Mouse (Mus musculus) G1E-ER4 (cell line): Measurements from ENCODE around the gene H2-Oa. TPM values are rescaled to one million over a fixed set of nuclear protein-coding genes. Genes with fewer than 3 reads are reported as not detected.

Experiments
- GATA1 ChIP-seq: IDR thresholded peaks from one replicate; pipeline ENCODE4 v1.8.0; 2012; ENCODE audit warnings: low read length, inconsistent platforms
- polyA plus RNA-seq: library from polyadenylated mRNA; stranded (reverse); fragments of >175 nt; gene quantifications from 2 replicates; pipeline ENCODE4 v1.2.3, GENCODE M21; 2012

The H2-Oa gene
- polyA plus RNA-seq, 1 experiment, result not detected

DNA sequence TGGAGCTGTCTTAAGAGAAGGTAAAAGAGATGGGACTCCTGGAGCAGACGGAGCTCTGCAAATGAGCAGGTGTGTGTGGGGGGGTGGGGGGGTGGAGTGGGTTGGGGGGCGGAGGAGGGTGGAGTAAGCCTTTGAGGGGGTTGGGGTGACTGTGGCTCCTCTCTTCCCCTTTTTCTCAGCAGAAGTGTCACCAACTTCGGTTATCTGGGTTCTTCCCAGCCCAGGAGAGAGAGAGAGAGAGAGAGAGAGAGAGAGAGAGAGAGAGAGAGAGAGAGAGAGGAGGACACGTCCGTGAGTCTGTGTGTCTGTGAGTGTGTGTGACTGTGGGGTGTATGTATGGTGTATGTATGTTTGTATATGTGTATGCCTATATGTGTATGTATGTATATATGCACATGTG lies 51.3 kb downstream of the H2-Oa start:
- TF ChIP-seq GATA1, result no peak

Other genes with a start within 250 kb of the H2-Oa start
- 9.3 and 14.4 TPM in 2 replicates for gene Cd320, start 249.2 kb upstream of the H2-Oa start, polyA plus RNA-seq
- gene Gm7029, start 218.5 kb upstream of the H2-Oa start, polyA plus RNA-seq, result not detected in 2 replicates
- 88.1 and 95.0 TPM in 2 replicates for gene Kifc1, start 201.7 kb upstream of the H2-Oa start, polyA plus RNA-seq
- gene Platr17, start 187.2 kb upstream of the H2-Oa start, polyA plus RNA-seq, result not detected in 2 replicates
- 57.5 and 59.5 TPM in 2 replicates for gene Daxx, start 182.9 kb upstream of the H2-Oa start, polyA plus RNA-seq
- gene Tapbp, start 176.4 kb upstream of the H2-Oa start, polyA plus RNA-seq, result 77.2 and 82.0 TPM in 2 replicates
- gene Zbtb22, start 176.4 kb upstream of the H2-Oa start, polyA plus RNA-seq, result 49.7 and 50.9 TPM in 2 replicates
- gene Rgl2, start 162.8 kb upstream of the H2-Oa start, polyA plus RNA-seq, result 93.1 and 127 TPM in 2 replicates
- gene Pfdn6, start 152.0 kb upstream of the H2-Oa start, polyA plus RNA-seq, result 358 and 374 TPM in 2 replicates
- 165 and 186 TPM in 2 replicates for gene Wdr46, start 151.7 kb upstream of the H2-Oa start, polyA plus RNA-seq
- 11.6 and 14.2 TPM in 2 replicates for gene B3galt4, start 140.9 kb upstream of the H2-Oa start, polyA plus RNA-seq
- 64.7 and 68.2 TPM in 2 replicates for gene Vps52, start 136.5 kb upstream of the H2-Oa start, polyA plus RNA-seq
- 364 and 1,526 TPM in 2 replicates for gene Rps18, start 136.3 kb upstream of the H2-Oa start, polyA plus RNA-seq
- gene H2-K1, start 92.0 kb upstream of the H2-Oa start, polyA plus RNA-seq, result not detected in 2 replicates
- 56.3 and 62.8 TPM in 2 replicates for gene Ring1, start 67.7 kb upstream of the H2-Oa start, polyA plus RNA-seq
- 64.0 and 94.1 TPM in 2 replicates for gene H2-Ke6, start 64.3 kb upstream of the H2-Oa start, polyA plus RNA-seq
- gene Slc39a7, start 60.7 kb upstream of the H2-Oa start, polyA plus RNA-seq, result 98.4 and 100 TPM in 2 replicates
- 176 and 194 TPM in 2 replicates for gene Rxrb, start 60.5 kb upstream of the H2-Oa start, polyA plus RNA-seq
- gene Col11a2, start 52.9 kb upstream of the H2-Oa start, polyA plus RNA-seq, result 0.96 and 1.5 TPM in 2 replicates
- gene H2-DMa, start 27.2 kb downstream of the H2-Oa start, polyA plus RNA-seq, result 2.0 and 2.6 TPM in 2 replicates
- gene Brd2, start 30.3 kb downstream of the H2-Oa start, polyA plus RNA-seq, result 215 and 310 TPM in 2 replicates
- not detected in 2 replicates for gene H2-DMb2, start 51.0 kb downstream of the H2-Oa start, polyA plus RNA-seq
- gene H2-DMb1, start 60.7 kb downstream of the H2-Oa start, polyA plus RNA-seq, result 0.10 TPM in 1 of 2 replicates, not detected in the other
- gene Tap1, start 95.2 kb downstream of the H2-Oa start, polyA plus RNA-seq, result 1.1 and 1.4 TPM in 2 replicates
- 0.27 and 0.33 TPM in 2 replicates for gene Psmb9, start 95.4 kb downstream of the H2-Oa start, polyA plus RNA-seq
- not detected in 2 replicates for gene Psmb8, start 105.4 kb downstream of the H2-Oa start, polyA plus RNA-seq
- 37.0 and 46.3 TPM in 2 replicates for gene Tap2, start 111.2 kb downstream of the H2-Oa start, polyA plus RNA-seq
- not detected in 2 replicates for gene H2-Ob, start 146.6 kb downstream of the H2-Oa start, polyA plus RNA-seq
- not detected in 2 replicates for gene H2-Ab1, start 165.3 kb downstream of the H2-Oa start, polyA plus RNA-seq
- not detected in 2 replicates for gene H2-Aa, start 195.5 kb downstream of the H2-Oa start, polyA plus RNA-seq
- gene H2-Eb1, start 213.5 kb downstream of the H2-Oa start, polyA plus RNA-seq, result not detected in 2 replicates
- gene H2-Eb2, start 233.3 kb downstream of the H2-Oa start, polyA plus RNA-seq, result not detected in 2 replicates